Mouse (Mus musculus) megakaryocyte, adult 5-6 weeks (primary cell): ENCODE measurements around the gene Apaf1. TPM values are rescaled to one million over a fixed set of nuclear protein-coding genes. Genes with fewer than 3 reads are reported as not detected.
A peak's percentile ranks its signal among the peaks of the same experiment; 100 is the strongest.

Source experiments
- ATAC-seq: 2 replicates; pipeline ENCODE4 v1.8.0; 2016; ENCODE audit warnings: mild to moderate bottlenecking, inconsistent platforms; ENCODE audit not compliant: poor library complexity, severe bottlenecking
- total RNA-seq, 2 experiments: library from RNA; stranded (forward) in 1 of 2; stranded (reverse) in 1 of 2; fragments of 153-499, 151-499 nt in 1 of 2; fragments of 221-1000, 200-1000 nt in 1 of 2; gene quantifications; 2 replicates each; pipeline versions ENCODE4 v1.2.3 to v1.2.4; 2015 to 2017

Gene Apaf1
- total RNA-seq, 2 experiments from 2014 or later, result 73.6 to 139 TPM

GRCm38 (mm10) chr10:91083393-91083927 lies 890 bp upstream of the Apaf1 start:
- ATAC-seq, result peak; percentile 49

- ATAC-seq, result peak; percentile 30
Measured at GRCm38 (mm10) chr10:91081959-91082507, 537 bp downstream of the Apaf1 start.

GRCm38 (mm10) chr10:91080540-91080939 lies 2.0 kb downstream of the Apaf1 start:
- no peak for ATAC-seq

GRCm38 (mm10) chr10:91076667-91077066 lies 5.9 kb downstream of the Apaf1 start:
- ATAC-seq, result 0 out of 2 replicates have a peak, but pooled peaks have one; percentile 40

- ATAC-seq, result no peak
Measured at GRCm38 (mm10) chr10:91073345-91073744, 9.2 kb downstream of the Apaf1 start.

GRCm38 (mm10) chr10:91071768-91072167 lies 10.8 kb downstream of the Apaf1 start:
- ATAC-seq, result 0 out of 2 replicates have a peak, but pooled peaks have one; percentile 33

- ATAC-seq, result no peak
Measured at GRCm38 (mm10) chr10:91062355-91062754, 20.2 kb downstream of the Apaf1 start.

- ATAC-seq, result peak; percentile 33; the same call in 1 of the 2 replicates
Measured at GRCm38 (mm10) chr10:91060742-91061141, 21.8 kb downstream of the Apaf1 start.

- ATAC-seq, result no peak
Measured at GRCm38 (mm10) chr10:91052734-91053133, 29.8 kb downstream of the Apaf1 start.

GRCm38 (mm10) chr10:91051156-91051555 lies 31.4 kb downstream of the Apaf1 start:
- no peak for ATAC-seq

- no peak for ATAC-seq
Measured at GRCm38 (mm10) chr10:91049696-91050095, 32.9 kb downstream of the Apaf1 start.

GRCm38 (mm10) chr10:91033942-91034341 lies 48.6 kb downstream of the Apaf1 start:
- peak; percentile 63 for ATAC-seq

- peak; percentile 88 for ATAC-seq
Measured at GRCm38 (mm10) chr10:91032399-91032798, 50.2 kb downstream of the Apaf1 start.

- no peak for ATAC-seq
Measured at GRCm38 (mm10) chr10:91031176-91031575, 51.4 kb downstream of the Apaf1 start.

- no peak for ATAC-seq
Measured at GRCm38 (mm10) chr10:91029002-91029539, 53.5 kb downstream of the Apaf1 start.

- no peak for ATAC-seq
Measured at GRCm38 (mm10) chr10:91027964-91028363, 54.6 kb downstream of the Apaf1 start.

GRCm38 (mm10) chr10:91027468-91027867 lies 55.1 kb downstream of the Apaf1 start:
- no peak for ATAC-seq

GRCm38 (mm10) chr10:91005858-91006538 lies 76.6 kb downstream of the Apaf1 start:
- ATAC-seq, result no peak

- no peak for ATAC-seq
Measured at GRCm38 (mm10) chr10:91001421-91001820, 81.1 kb downstream of the Apaf1 start.

- no peak for ATAC-seq
Measured at GRCm38 (mm10) chr10:90999899-91000298, 82.7 kb downstream of the Apaf1 start.

GRCm38 (mm10) chr10:90993869-90994268 lies 88.7 kb downstream of the Apaf1 start:
- ATAC-seq, result no peak

GRCm38 (mm10) chr10:90992237-90992636 lies 90.3 kb downstream of the Apaf1 start:
- no peak for ATAC-seq
